Mouse (Mus musculus) gonadal fat pad, adult 2 months (tissue): ENCODE measurements around the gene Ccl24. TPM values are rescaled to one million over a fixed set of nuclear protein-coding genes. Genes with fewer than 3 reads are reported as not detected.
"Not testable (repeated sequence)": the region's sequence is repeated elsewhere in the genome, so short reads cannot be mapped to it uniquely, and the experiment has no call there.

ENCODE experiments used
- DNase-seq: peaks from one replicate; pipeline ENCODE4 v3.0.0-alpha.2; 2012; ENCODE audit warnings: low read depth
- polyA plus RNA-seq: library from polyadenylated mRNA; depleted of rRNA; stranded (reverse); fragments of >200 nt; gene quantifications from 2 replicates; pipeline ENCODE4 v1.2.3, GENCODE M21; 2012; rRNA removed

Gene Ccl24
- 10.5 and 12.6 TPM in 2 replicates for polyA plus RNA-seq

- no peak for DNase-seq
These were observed at the start of gene Ccl24 for GRCm38 (mm10) chr5:135573006-135573405. Gene Ccl24, minus strand, starts transcription at chr5:135573049.

GRCm38 (mm10) chr5:135621725-135622124 lies 48.9 kb upstream of the Ccl24 start:
- DNase-seq, result peak; percentile 63

GRCm38 (mm10) chr5:135620526-135620925 lies 47.7 kb upstream of the Ccl24 start:
- DNase-seq, result no peak

GRCm38 (mm10) chr5:135619741-135620140 lies 46.9 kb upstream of the Ccl24 start:
- DNase-seq, result not testable (repeated sequence)

GRCm38 (mm10) chr5:135609794-135610193 lies 36.9 kb upstream of the Ccl24 start:
- no peak for DNase-seq

- DNase-seq, result no peak
These were observed 34.7 kb upstream of the Ccl24 start for GRCm38 (mm10) chr5:135607581-135607980.

GRCm38 (mm10) chr5:135606717-135607116 lies 33.9 kb upstream of the Ccl24 start:
- DNase-seq, result not testable (repeated sequence)

- not testable (repeated sequence) for DNase-seq
These were observed 31.8 kb upstream of the Ccl24 start for GRCm38 (mm10) chr5:135604643-135605042.

- no peak for DNase-seq
These were observed 17.3 kb upstream of the Ccl24 start for GRCm38 (mm10) chr5:135589996-135590784.

GRCm38 (mm10) chr5:135587764-135588163 lies 14.9 kb upstream of the Ccl24 start:
- no peak for DNase-seq

- no peak for DNase-seq
These were observed 12.8 kb upstream of the Ccl24 start for GRCm38 (mm10) chr5:135585691-135586090.

- DNase-seq, result no peak
These were observed 9.5 kb upstream of the Ccl24 start for GRCm38 (mm10) chr5:135582330-135582729.

GRCm38 (mm10) chr5:135579331-135579751 lies 6.5 kb upstream of the Ccl24 start:
- no peak for DNase-seq

- no peak for DNase-seq
These were observed 3.2 kb upstream of the Ccl24 start for GRCm38 (mm10) chr5:135576055-135576454.

- no peak for DNase-seq
These were observed 4.2 kb downstream of the Ccl24 start for GRCm38 (mm10) chr5:135568698-135569097.

GRCm38 (mm10) chr5:135567556-135568265 lies 5.1 kb downstream of the Ccl24 start:
- no peak for DNase-seq

- DNase-seq, result no peak
These were observed 9.4 kb downstream of the Ccl24 start, which contains the start of gene Ccl26 for GRCm38 (mm10) chr5:135563469-135563868. Gene Ccl26, minus strand, starts transcription at chr5:135563569.

GRCm38 (mm10) chr5:135557671-135558070 lies 15.2 kb downstream of the Ccl24 start:
- no peak for DNase-seq

- no peak for DNase-seq
These were observed 15.8 kb downstream of the Ccl24 start for GRCm38 (mm10) chr5:135557051-135557450.

GRCm38 (mm10) chr5:135556259-135556658 lies 16.6 kb downstream of the Ccl24 start:
- no peak for DNase-seq

- no peak for DNase-seq
These were observed 21.3 kb downstream of the Ccl24 start for GRCm38 (mm10) chr5:135551591-135551990.

- no peak for DNase-seq
These were observed 21.9 kb downstream of the Ccl24 start for GRCm38 (mm10) chr5:135550910-135551309.

- no peak for DNase-seq
These were observed 24.9 kb downstream of the Ccl24 start for GRCm38 (mm10) chr5:135547990-135548389.
